ENCODE assay signal across 7 mouse cellular contexts in the genomic region with DNA sequence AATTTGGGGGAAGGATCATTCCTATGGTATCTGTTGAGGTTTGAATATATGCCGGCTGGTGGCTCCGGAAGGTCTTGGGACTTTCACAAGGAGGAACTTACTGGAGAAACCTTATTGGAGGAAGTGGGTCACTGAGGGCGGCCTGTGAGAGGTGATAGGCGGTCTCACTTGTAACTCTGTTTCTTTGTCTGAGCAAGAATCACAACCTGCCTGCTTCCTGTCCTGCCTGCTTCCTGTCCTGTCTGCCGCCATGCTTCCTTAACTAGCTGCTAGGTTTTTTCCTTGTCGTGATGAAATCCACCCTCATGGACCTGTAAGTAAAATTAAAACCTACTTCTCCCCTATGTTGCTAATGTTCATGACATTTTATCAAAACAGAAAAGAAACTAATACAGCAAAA. TPM values are rescaled to one million over a fixed set of nuclear protein-coding genes. Genes with fewer than 3 reads are reported as not detected.
DNase-seq lines count a peak whose midpoint lies in the region; ATAC-seq lines count a peak whose summit lies in the region.

No protein-coding gene starts in this region.

- H3K27me3 ChIP-seq in heart, embryonic 15.5 days, result no peaks in the 10 kb centered on the region
- no peaks in the 10 kb centered on the region for H3K27me3 ChIP-seq in midbrain, embryonic 13.5 days

- H3K4me2 ChIP-seq in heart, embryonic 15.5 days, result no peak overlapping the region
- H3K4me2 ChIP-seq in midbrain, embryonic 13.5 days (replicated peaks), result no peak overlapping the region

- no peak for ATAC-seq in heart, embryonic 15.5 days (replicated peaks; ENCODE audit: insufficient number of reproducible peaks, insufficient read depth, low FRiP score, low read depth)
- ATAC-seq in midbrain, embryonic 13.5 days, result no peak

- H3K4me1 ChIP-seq in heart, embryonic 15.5 days (replicated peaks), result no peaks in the 10 kb centered on the region
- H3K4me1 ChIP-seq in midbrain, embryonic 13.5 days (replicated peaks), result no peaks in the 10 kb centered on the region

- DNase-seq in A20 (ENCODE audit: low read depth, low spot score), result peak; percentile 91
- peak; percentile 83 for DNase-seq in CD4-positive, CD25-positive, alpha-beta regulatory T cell, adult 2 months (ENCODE audit: low read depth, low spot score)
- peak; percentile 47 to 50 for DNase-seq in lung, postnatal 4 days
- no peak for DNase-seq in testis, postnatal 10 days (ENCODE audit: low spot score)
- DNase-seq in neural tube, embryonic 10.5 days (ENCODE audit: extremely low spot score, low spot score), result no peak

- no peaks in the 10 kb centered on the region for H3K9me3 ChIP-seq in heart, embryonic 15.5 days (replicated peaks)
- no peaks in the 10 kb centered on the region for H3K9me3 ChIP-seq in midbrain, embryonic 13.5 days

- H3K9ac ChIP-seq in heart, embryonic 15.5 days, result no peak overlapping the region
- no peak overlapping the region for H3K9ac ChIP-seq in midbrain, embryonic 13.5 days (replicated peaks)

- H3K36me3 ChIP-seq in heart, embryonic 15.5 days, result no peaks in the 10 kb centered on the region
- no peaks in the 10 kb centered on the region for H3K36me3 ChIP-seq in midbrain, embryonic 13.5 days

- H3K4me3 ChIP-seq in heart, embryonic 15.5 days, result 0 out of 2 replicates have a peak overlapping the region, but pooled peaks have one; percentile 10
- no peak overlapping the region for H3K4me3 ChIP-seq in midbrain, embryonic 13.5 days (replicated peaks)

- 63% methylated on average over 6 of the region's 6 CpGs for WGBS in heart, embryonic 15.5 days
- WGBS in midbrain, embryonic 13.5 days, result 87% methylated on average over 6 of the region's 6 CpGs

- H3K27ac ChIP-seq in heart, embryonic 15.5 days, result no peak overlapping the region
- H3K27ac ChIP-seq in midbrain, embryonic 13.5 days, result no peak overlapping the region

RNA-seq across cellular contexts. Expression of gene Cadm3, which starts 52.9 kb away (rescaled TPM):
- polyA plus RNA-seq in heart, embryonic 15.5 days (2015; fragmentation: Nextera tagmentation; extraction: Ambion mirVana), result 0.25 and 0.52 TPM in 2 replicates
- 44.1 and 49.5 TPM in 2 replicates for polyA plus RNA-seq in midbrain, embryonic 13.5 days (2015; fragmentation: Nextera tagmentation; extraction: Ambion mirVana)

Comparison
In these comparisons a context has a peak if more than half of its experiments do, and no peak if none do; other contexts are left out.
1. DNase-seq: peak in A20 (single experiment), CD4-positive, CD25-positive, alpha-beta regulatory T cell, adult 2 months (single experiment) and lung, postnatal 4 days (2 of 2); none in testis, postnatal 10 days (single experiment) and neural tube, embryonic 10.5 days (single experiment).
2. RNA of gene Cadm3, which starts 52.9 kb away (polyA plus RNA-seq): 44.1 to 49.5 TPM in midbrain, embryonic 13.5 days; 0.25 to 0.52 TPM in heart, embryonic 15.5 days; every median in the first group is over 10 times any median in the second.